Mouse (Mus musculus): ENCODE data around the gene Prox1. TPM values are rescaled to one million over a fixed set of nuclear protein-coding genes. Genes with fewer than 3 reads are reported as not detected.

Gene Prox1
- polyA plus RNA-seq, 1 experiment from 2014 or later = 12.4 TPM

GRCm38 (mm10) chr1:190106674-190107420, 63.7 kb downstream of the Prox1 start:
- peaks cover 13% of the 10 kb centered on the region; the same call in 1 of the 2 replicates for H3K9me3 ChIP-seq
- H3K4me2 ChIP-seq = no peak overlapping the region
- H3K27me3 ChIP-seq = no peaks in the 10 kb centered on the region
- H3K4me1 ChIP-seq (replicated peaks) = no peaks in the 10 kb centered on the region
- WGBS = 85% methylated on average over 16 of the region's 16 CpGs
- no peak overlapping the region for H3K27ac ChIP-seq (replicated peaks)
- H3K36me3 ChIP-seq = no peaks in the 10 kb centered on the region
- ATAC-seq (ENCODE audit: low read depth) = no peak
- no peak overlapping the region for H3K4me3 ChIP-seq
- no peak overlapping the region for H3K9ac ChIP-seq

- Histone ChIP-seq H3K36me3 (no peaks in the 10 kb centered on the region), H3K27me3 (no peaks in the 10 kb centered on the region), H3K4me3 (no peak overlapping the region), H3K9me3 (peaks cover 13% of the 10 kb centered on the region; the same call in 1 of the 2 replicates), H3K27ac (replicated peaks) (no peak overlapping the region), H3K4me2 (no peak overlapping the region), H3K4me1 (replicated peaks) (no peaks in the 10 kb centered on the region), H3K9ac (no peak overlapping the region)
- 84% methylated on average over 5 of the region's 5 CpGs for WGBS
- no peak for ATAC-seq (ENCODE audit: low read depth)
These were observed 64.5 kb downstream of the Prox1 start for GRCm38 (mm10) chr1:190106060-190106459.

DNA sequence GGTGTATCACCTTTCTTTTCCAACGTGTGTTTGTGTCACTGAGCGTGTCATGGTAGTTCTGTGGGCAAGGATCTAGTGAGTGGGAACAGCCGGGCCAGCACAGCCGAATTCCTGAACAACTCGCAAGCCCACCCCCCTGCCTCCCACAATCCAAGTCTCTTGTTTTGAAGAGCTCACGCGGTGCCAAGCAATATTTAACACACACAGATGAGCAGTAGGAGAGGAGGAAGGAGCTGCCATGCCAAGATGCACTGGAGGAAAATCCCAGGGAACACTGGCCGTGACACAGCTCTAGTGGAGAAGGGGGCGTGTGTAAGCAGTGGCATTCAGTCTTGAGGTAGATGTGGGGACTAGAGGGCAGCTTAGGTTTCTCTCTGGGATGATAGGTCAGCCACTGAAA, 77.2 kb downstream of the Prox1 start:
- no peak overlapping the region for H3K4me3 ChIP-seq
- H3K9ac ChIP-seq = no peak overlapping the region
- H3K9me3 ChIP-seq = no peaks in the 10 kb centered on the region
- no peak overlapping the region for H3K27ac ChIP-seq (replicated peaks)
- no peaks in the 10 kb centered on the region for H3K4me1 ChIP-seq (replicated peaks)
- no peak overlapping the region for H3K4me2 ChIP-seq
- no peaks in the 10 kb centered on the region for H3K36me3 ChIP-seq
- no peaks in the 10 kb centered on the region for H3K27me3 ChIP-seq
- WGBS = 86% methylated on average over 9 of the region's 9 CpGs
- ATAC-seq (ENCODE audit: low read depth) = no peak

- H3K27ac ChIP-seq (replicated peaks) = no peak overlapping the region
- no peak overlapping the region for H3K4me2 ChIP-seq
- H3K9ac ChIP-seq = no peak overlapping the region
- no peaks in the 10 kb centered on the region for H3K4me1 ChIP-seq (replicated peaks)
- no peaks in the 10 kb centered on the region for H3K27me3 ChIP-seq
- no peaks in the 10 kb centered on the region for H3K36me3 ChIP-seq
- WGBS = 87% methylated on average over 7 of the region's 7 CpGs
- H3K4me3 ChIP-seq = no peak overlapping the region
- no peaks in the 10 kb centered on the region for H3K9me3 ChIP-seq
- ATAC-seq (ENCODE audit: low read depth) = no peak
These were observed 78.4 kb downstream of the Prox1 start for GRCm38 (mm10) chr1:190092076-190092475.

DNA sequence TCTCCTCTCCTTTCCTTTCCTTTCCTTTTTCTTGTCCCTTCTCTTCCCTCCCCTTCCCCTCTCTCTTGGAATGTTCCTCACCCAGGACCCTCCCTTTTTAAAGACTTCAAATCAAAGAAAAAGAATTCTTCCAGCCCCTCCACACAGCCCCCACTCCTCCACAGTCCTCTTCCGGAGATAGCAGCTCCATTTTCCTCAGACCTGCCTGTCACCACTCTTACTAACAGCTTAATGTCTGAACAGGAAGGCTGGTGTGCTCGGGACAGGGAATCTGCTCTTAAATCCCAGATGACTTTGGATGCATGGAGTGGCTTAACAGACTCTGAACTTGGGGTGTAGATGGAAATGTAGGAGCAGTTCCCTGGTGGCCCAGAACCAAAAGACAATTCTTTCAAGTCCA, 81.6 kb downstream of the Prox1 start:
- no peak overlapping the region for H3K9ac ChIP-seq

GRCm38 (mm10) chr1:190085703-190086102, 84.8 kb downstream of the Prox1 start:
- ATAC-seq (ENCODE audit: low read depth) = no peak
- Histone ChIP-seq H3K4me1 (replicated peaks) (peaks cover 5% of the 10 kb centered on the region; the same call in 1 of the 2 replicates), H3K9ac (no peak overlapping the region), H3K4me3 (no peak overlapping the region), H3K36me3 (no peaks in the 10 kb centered on the region), H3K27ac (replicated peaks) (no peak overlapping the region), H3K27me3 (no peaks in the 10 kb centered on the region), H3K9me3 (no peaks in the 10 kb centered on the region), H3K4me2 (no peak overlapping the region)
- 76% methylated on average over 7 of the region's 7 CpGs for WGBS

More for the DNA sequence above, 81.6 kb downstream of the Prox1 start:
- H3K27me3 ChIP-seq = no peaks in the 10 kb centered on the region
- H3K4me1 ChIP-seq (replicated peaks) = no peaks in the 10 kb centered on the region
- H3K9me3 ChIP-seq = no peaks in the 10 kb centered on the region
- no peak overlapping the region for H3K4me3 ChIP-seq
- no peak overlapping the region for H3K4me2 ChIP-seq
- H3K27ac ChIP-seq (replicated peaks) = no peak overlapping the region
- no peak for ATAC-seq (ENCODE audit: low read depth)
- no peaks in the 10 kb centered on the region for H3K36me3 ChIP-seq
- 60% methylated on average over 2 of the region's 2 CpGs for WGBS

DNA sequence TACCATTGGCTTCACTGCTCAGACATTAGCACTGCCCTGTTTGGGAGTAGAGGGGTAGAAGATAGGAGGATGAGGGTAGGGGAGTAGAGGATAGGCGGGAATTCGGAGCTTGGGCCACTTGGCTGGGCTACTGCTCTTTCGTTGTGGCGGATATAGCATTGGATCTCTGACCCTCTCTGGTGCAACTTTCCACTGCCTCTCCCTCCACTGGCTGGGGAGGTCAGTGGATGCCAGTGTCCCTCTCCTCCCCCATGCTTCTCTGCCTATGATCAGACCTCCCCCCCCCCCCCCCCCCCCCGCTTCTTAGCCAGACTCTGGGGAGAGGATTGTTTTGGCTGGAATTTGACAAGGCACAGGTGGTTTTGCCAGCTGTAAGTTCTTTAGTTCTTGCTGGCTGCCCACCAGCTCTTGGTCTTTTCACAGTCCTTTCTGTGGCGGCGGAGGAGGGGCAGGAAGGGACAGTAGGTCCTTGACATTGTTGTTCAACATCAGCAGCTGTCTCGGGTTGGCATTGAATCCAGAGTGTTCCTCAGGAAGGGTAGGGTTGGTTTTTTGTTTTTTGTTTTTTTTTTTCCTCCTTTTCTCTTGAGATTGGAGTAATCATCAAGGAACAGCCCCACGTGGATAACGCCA, 90.8 kb downstream of the Prox1 start:
- Histone ChIP-seq H3K4me2 (no peak overlapping the region), H3K4me1 (replicated peaks) (peaks cover 5% of the 10 kb centered on the region; the same call in 1 of the 2 replicates), H3K36me3 (no peaks in the 10 kb centered on the region), H3K27me3 (no peaks in the 10 kb centered on the region), H3K9ac (no peak overlapping the region), H3K4me3 (no peak overlapping the region), H3K27ac (replicated peaks) (no peak overlapping the region), H3K9me3 (no peaks in the 10 kb centered on the region)
- ATAC-seq (ENCODE audit: low read depth) = no peak
- WGBS = 91% methylated on average over 9 of the region's 10 CpGs

GRCm38 (mm10) chr1:190076601-190077000, 93.9 kb downstream of the Prox1 start:
- no peaks in the 10 kb centered on the region for H3K36me3 ChIP-seq
- H3K9ac ChIP-seq = no peak overlapping the region
- 84% methylated on average over 11 of the region's 11 CpGs for WGBS
- no peak overlapping the region for H3K4me2 ChIP-seq
- H3K4me1 ChIP-seq (replicated peaks) = no peaks in the 10 kb centered on the region; the same call in 1 of the 2 replicates
- no peak overlapping the region for H3K27ac ChIP-seq (replicated peaks)
- H3K9me3 ChIP-seq = no peaks in the 10 kb centered on the region
- H3K27me3 ChIP-seq = no peaks in the 10 kb centered on the region
- no peak overlapping the region for H3K4me3 ChIP-seq
- ATAC-seq (ENCODE audit: low read depth) = no peak

Other genes starting within 250 kb of the Prox1 start
- gene Smyd2, start 248.4 kb downstream of the Prox1 start, polyA plus RNA-seq (2015; fragmentation: Nextera tagmentation; extraction: Ambion mirVana) = 58.6 and 73.1 TPM in 2 replicates